Mouse (Mus musculus): ENCODE data around the gene Apaf1. TPM values are rescaled to one million over a fixed set of nuclear protein-coding genes. Genes with fewer than 3 reads are reported as not detected.

The Apaf1 gene
- polyA plus RNA-seq, 2 experiments from 2014 or later = 6.2 to 15.3 TPM

GRCm38 (mm10) chr10:90974084-90974483 lies 108.5 kb downstream of the Apaf1 start:
- no peak for ATAC-seq

- ATAC-seq = no peak
These were observed 112.0 kb downstream of the Apaf1 start for GRCm38 (mm10) chr10:90970560-90970959.

DNA sequence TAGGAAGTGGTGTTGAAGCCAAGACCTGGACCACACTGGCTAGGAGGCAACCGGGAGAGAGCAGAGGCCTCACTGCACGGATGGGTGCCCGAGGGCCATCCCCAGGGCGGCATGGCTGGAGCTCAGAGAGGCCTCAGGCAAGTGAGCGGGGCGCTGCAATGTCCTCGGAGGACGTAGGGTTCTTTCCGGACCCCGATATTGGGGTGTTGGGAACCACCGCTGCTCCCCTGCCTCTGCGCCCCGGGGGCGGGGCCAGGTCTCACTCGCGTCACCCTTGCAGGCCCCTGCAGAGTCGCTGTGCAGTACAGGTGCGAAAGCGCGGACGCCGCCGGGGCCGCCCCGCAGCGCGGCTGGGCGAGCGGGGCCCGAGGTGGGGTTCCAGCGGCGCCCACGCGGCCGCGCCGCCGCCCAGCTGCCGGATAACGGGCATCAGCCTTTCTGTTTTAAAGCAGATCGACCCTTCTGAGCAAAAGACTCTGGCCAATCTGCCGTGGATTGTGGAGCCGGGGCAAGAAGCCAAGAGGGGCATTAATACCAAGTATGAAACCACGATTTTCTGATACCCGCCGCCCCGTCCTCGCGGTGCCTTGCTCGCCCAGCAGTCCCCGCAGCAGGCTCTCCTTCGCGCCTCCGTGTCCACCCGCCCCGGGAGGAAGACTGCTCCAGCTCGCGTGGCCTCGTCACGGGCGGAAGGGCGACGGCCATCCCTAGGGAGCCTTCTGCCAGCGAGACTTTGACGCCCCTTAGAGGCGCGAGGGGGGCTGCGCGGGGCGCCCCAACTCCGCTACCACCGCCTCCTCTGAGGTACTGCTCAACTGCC lies 113.0 kb downstream of the Apaf1 start:
- peak; percentile 56 for ATAC-seq

- ATAC-seq = no peak
These were observed 114.3 kb downstream of the Apaf1 start for GRCm38 (mm10) chr10:90968247-90968646.

DNA sequence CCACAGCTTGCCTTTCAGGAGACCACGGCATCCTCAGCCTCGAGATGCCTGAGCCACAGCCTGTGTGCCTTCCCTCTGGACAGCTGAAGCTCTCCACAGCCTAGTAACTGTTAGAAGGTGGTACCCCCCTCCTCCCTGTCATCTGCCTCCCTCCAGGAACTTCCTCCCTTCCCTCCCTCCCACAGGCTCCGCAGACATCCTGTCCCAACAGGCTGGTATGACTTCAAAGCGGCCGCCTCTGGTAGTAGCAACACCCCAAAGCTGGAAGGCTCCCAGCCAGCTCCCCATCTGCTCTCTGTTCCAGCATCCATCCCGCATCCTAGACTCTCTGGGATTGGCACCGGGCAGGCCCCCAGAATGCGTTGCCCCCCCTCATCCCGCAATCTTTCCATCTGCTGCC lies 115.7 kb downstream of the Apaf1 start:
- no peak for ATAC-seq

GRCm38 (mm10) chr10:90965671-90966315 lies 116.8 kb downstream of the Apaf1 start:
- ATAC-seq = no peak

DNA sequence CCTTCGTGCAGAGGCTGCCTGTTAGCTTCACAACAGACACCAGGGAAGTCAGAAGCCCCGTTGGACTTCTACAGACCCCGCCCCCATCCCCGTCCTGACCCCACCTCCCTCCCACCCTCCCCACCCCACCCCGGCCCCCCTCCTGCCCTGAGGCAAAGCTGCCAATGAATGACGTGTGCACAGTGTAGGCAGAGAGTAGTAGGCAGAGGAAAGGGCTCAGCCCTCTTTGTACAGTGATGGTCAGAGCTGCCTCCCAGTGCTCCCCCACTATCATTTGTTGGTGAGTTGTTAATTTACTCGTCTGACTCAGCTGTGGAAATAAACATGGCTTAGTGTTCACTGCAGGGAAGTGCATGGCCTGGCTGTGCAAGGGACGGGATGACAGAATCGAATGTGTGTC lies 118.1 kb downstream of the Apaf1 start:
- no peak for ATAC-seq

DNA sequence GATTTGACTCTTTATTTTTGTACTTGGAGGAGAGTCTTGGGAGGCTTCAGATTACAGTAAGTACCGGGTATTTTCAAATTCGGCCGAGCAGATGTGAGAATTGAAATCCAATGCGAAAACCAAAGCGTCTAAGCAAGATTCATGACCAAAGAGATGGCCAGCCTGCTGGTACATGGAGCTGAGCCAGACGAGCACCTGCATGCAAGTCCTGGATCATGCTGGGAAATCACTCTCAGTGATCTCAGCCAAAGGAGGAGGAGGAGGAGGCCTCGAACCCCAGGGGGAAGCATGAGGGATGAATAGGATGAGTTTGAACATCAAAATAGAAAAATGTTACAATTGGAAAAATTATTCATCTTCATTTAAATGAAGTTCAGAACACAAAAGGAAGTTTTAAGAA lies 122.2 kb downstream of the Apaf1 start:
- ATAC-seq = no peak

- ATAC-seq = no peak
These were observed 128.7 kb downstream of the Apaf1 start for GRCm38 (mm10) chr10:90953821-90954220.

GRCm38 (mm10) chr10:90953103-90953709 lies 129.4 kb downstream of the Apaf1 start:
- no peak for ATAC-seq

GRCm38 (mm10) chr10:90947608-90948373 lies 134.8 kb downstream of the Apaf1 start:
- ATAC-seq = no peak

- ATAC-seq = no peak
These were observed 135.5 kb downstream of the Apaf1 start for GRCm38 (mm10) chr10:90947043-90947442.

- no peak for ATAC-seq
These were observed 140.4 kb downstream of the Apaf1 start for GRCm38 (mm10) chr10:90942001-90942700.

GRCm38 (mm10) chr10:90940521-90941520 lies 141.7 kb downstream of the Apaf1 start:
- no peak for ATAC-seq

Other genes starting within 250 kb of the Apaf1 start
- gene Ikbip, start 170 bp upstream of the Apaf1 start, polyA plus RNA-seq (2017; shearing (Covaris generic)) = 1 to 10 TPM; 4.9 to 6.5 TPM
- 100 to 1,000 TPM; 200 to 224 TPM for gene Slc25a3, start 41.3 kb upstream of the Apaf1 start, polyA plus RNA-seq (2017; shearing (Covaris generic))
- gene Tmpo, start 98.5 kb upstream of the Apaf1 start, polyA plus RNA-seq (2017; shearing (Covaris generic)) = 10 to 100 TPM; 35.8 to 68.9 TPM